Mouse (Mus musculus) erythroblast, embryonic 14.5 days (primary cell): Measurements from ENCODE around the gene Obsl1.
A peak's percentile ranks its signal among the peaks of the same experiment; 100 is the strongest.

Experiments used
- GATA1 ChIP-seq: IDR thresholded peaks from 2 replicates; pipeline ENCODE4 v1.6.1; 2012; ENCODE audit warnings: low read length, inconsistent platforms, mixed read lengths
- TAL1 ChIP-seq: IDR thresholded peaks from 3 replicates; pipeline ENCODE4 v1.6.1; 2012; ENCODE audit warnings: low read length, inconsistent platforms, mixed read lengths

GRCm38 (mm10) chr1:75463652-75464204, 42.5 kb downstream of the Obsl1 start:
- TF ChIP-seq TAL1 (peak; percentile 24; the same call in 1 of the 3 replicates), GATA1 (peak; percentile 69)
